Mouse (Mus musculus) monocyte, adult 2 months (primary cell): ENCODE results near the gene Ppp2r5c.

ENCODE experiments used
- DNase-seq, 2 experiments: peaks; one replicate each; pipeline ENCODE4 v3.0.0; 2022; ENCODE audit warnings: low spot score in 2 of 2, low read depth in 1 of 2

The Ppp2r5c gene

GRCm38 (mm10) chr12:110438367-110438973 lies 8.4 kb upstream of the Ppp2r5c start:
- DNase-seq = no peak

GRCm38 (mm10) chr12:110442238-110442637 lies 4.7 kb upstream of the Ppp2r5c start:
- DNase-seq = no peak

GRCm38 (mm10) chr12:110444530-110444929 lies 2.4 kb upstream of the Ppp2r5c start:
- DNase-seq = no peak

GRCm38 (mm10) chr12:110445775-110446174 lies 1.1 kb upstream of the Ppp2r5c start:
- no peak for DNase-seq

GRCm38 (mm10) chr12:110447306-110447705 lies 386 bp downstream of the Ppp2r5c start:
- DNase-seq = no peak

GRCm38 (mm10) chr12:110448767-110449166 lies 1.8 kb downstream of the Ppp2r5c start:
- DNase-seq = no peak

GRCm38 (mm10) chr12:110454223-110454622 lies 7.3 kb downstream of the Ppp2r5c start:
- peak; percentile 38 to 68 for DNase-seq

- no peak for DNase-seq
These were observed 9.1 kb downstream of the Ppp2r5c start for GRCm38 (mm10) chr12:110456024-110456423.

GRCm38 (mm10) chr12:110458667-110459066 lies 11.7 kb downstream of the Ppp2r5c start:
- DNase-seq = no peak

GRCm38 (mm10) chr12:110460418-110461300 lies 13.7 kb downstream of the Ppp2r5c start:
- DNase-seq = no peak

GRCm38 (mm10) chr12:110463711-110464110 lies 16.8 kb downstream of the Ppp2r5c start:
- DNase-seq = no peak

- DNase-seq = no peak
These were observed 24.5 kb downstream of the Ppp2r5c start for GRCm38 (mm10) chr12:110471426-110471825.

GRCm38 (mm10) chr12:110472247-110472646 lies 25.3 kb downstream of the Ppp2r5c start:
- no peak for DNase-seq

- DNase-seq = no peak
These were observed 27.6 kb downstream of the Ppp2r5c start for GRCm38 (mm10) chr12:110474497-110474896.

GRCm38 (mm10) chr12:110476561-110476960 lies 29.6 kb downstream of the Ppp2r5c start:
- DNase-seq = no peak

- no peak for DNase-seq
These were observed 31.0 kb downstream of the Ppp2r5c start for GRCm38 (mm10) chr12:110477906-110478305.

GRCm38 (mm10) chr12:110478601-110479008 lies 31.7 kb downstream of the Ppp2r5c start:
- DNase-seq = no peak

- DNase-seq = no peak
These were observed 32.3 kb downstream of the Ppp2r5c start for GRCm38 (mm10) chr12:110479268-110479667.

- peak in 1 of 2 experiments; percentile 42 for DNase-seq
These were observed 33.8 kb downstream of the Ppp2r5c start for GRCm38 (mm10) chr12:110480701-110481100.

GRCm38 (mm10) chr12:110483761-110484160 lies 36.8 kb downstream of the Ppp2r5c start:
- no peak for DNase-seq

GRCm38 (mm10) chr12:110484824-110485584 lies 38.1 kb downstream of the Ppp2r5c start:
- no peak for DNase-seq
